In the genomic region with DNA sequence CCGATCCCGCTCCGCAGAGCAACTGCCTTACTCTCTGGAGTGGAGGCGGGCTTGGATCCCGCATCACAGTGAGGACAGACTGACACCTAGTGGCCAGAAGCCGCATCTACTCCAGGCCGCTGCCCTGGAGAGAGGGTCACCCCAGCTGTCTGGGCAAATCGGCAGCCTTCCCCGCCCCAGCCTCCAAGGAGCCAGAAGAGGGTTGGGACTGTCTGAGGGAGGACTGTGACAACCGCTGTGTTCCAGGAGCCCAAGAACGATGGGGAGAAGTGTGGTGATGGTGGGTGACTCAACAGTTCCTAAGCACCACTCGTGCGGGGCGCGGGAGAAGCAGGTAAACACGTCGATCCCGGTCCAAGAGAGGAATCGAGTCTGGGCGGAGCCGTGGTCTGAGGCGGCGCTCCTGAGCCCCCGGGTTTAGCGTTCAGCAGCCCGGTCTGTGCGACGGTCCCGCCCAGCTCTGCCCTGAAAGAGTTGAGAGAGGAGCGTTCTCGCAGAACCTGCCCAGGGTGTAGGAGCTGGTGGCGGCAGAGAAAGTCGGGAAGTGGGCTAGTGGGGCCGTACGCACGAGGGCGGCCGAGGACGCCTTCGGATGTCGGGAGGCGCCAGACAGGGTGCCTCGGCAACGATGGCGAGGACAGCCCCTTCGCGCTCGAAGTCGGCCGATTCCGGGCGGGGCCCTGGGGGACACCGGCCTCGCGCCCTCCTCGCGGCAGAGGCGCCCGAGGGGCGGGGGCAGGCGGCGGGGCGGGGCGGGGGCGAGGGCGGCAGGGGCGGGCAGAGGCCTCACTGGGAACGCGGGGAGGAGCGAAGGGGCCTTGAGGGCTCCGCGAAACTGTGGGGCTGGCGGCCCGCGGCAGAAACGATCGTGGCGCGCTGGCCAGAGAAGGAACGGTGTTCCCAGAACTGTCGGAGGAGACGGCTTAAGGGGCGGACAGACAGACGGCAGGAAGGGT, we compare ENCODE assay signal across 8 mouse cellular contexts. TPM values are rescaled to one million over a fixed set of nuclear protein-coding genes. Genes with fewer than 3 reads are reported as not detected.
DNase-seq lines count a peak whose midpoint lies in the region; ATAC-seq lines count a peak whose summit lies in the region.

No protein-coding gene starts in this region.

- WGBS in hindbrain, embryonic 16.5 days: under 1% methylated on average over 49 of the region's 84 CpGs

- peak overlapping the region; percentile 64 for H3K4me3 ChIP-seq in hindbrain, embryonic 16.5 days (ENCODE audit: low read length)

- ATAC-seq in hindbrain, embryonic 16.5 days: peak; percentile 83

- H3K27ac ChIP-seq in hindbrain, embryonic 16.5 days (ENCODE audit: low read depth, low read length): peak overlapping the region; percentile 85

- no peaks in the 10 kb centered on the region for H3K27me3 ChIP-seq in hindbrain, embryonic 16.5 days (replicated peaks; ENCODE audit: control insufficient read depth, insufficient read depth, low read length)

- peaks cover 12% of the 10 kb centered on the region for H3K36me3 ChIP-seq in hindbrain, embryonic 16.5 days (ENCODE audit: control insufficient read depth, insufficient read depth, low read length)

- peak overlapping the region; percentile 65 for H3K9ac ChIP-seq in hindbrain, embryonic 16.5 days (ENCODE audit: low read depth, low read length)

- peak overlapping the region; percentile 81 for H3K4me2 ChIP-seq in hindbrain, embryonic 16.5 days (ENCODE audit: low read length)

- peak; percentile 96 for DNase-seq in WW6 (ENCODE audit: low read depth, low spot score)
- peak; percentile 96 to 98 for DNase-seq in cerebellum, postnatal 4 days (ENCODE audit: low spot score in 2 of 2)
- DNase-seq in gastrocnemius, adult 18-20 months (ENCODE audit: low spot score): peak; percentile 97
- DNase-seq in left cerebral cortex, adult 11 months (ENCODE audit: low spot score): peak; percentile 90
- DNase-seq in lung, postnatal 36 days: peak; percentile 98
- DNase-seq in retina, embryonic 14.5 days (ENCODE audit: low spot score): peak; percentile 98
- peak; percentile 93 for DNase-seq in thymus, postnatal 4 days

- H3K4me1 ChIP-seq in hindbrain, embryonic 16.5 days (ENCODE audit: control insufficient read depth, insufficient read depth, low read depth, low read length): peaks cover 43% of the 10 kb centered on the region

- H3K9me3 ChIP-seq in hindbrain, embryonic 16.5 days (ENCODE audit: control insufficient read depth, low read length): no peaks in the 10 kb centered on the region

RNA-seq across cellular contexts. Expression of a gene that starts 1.7 kb away (rescaled TPM):
- total RNA-seq in gastrocnemius, adult 18-20 months (2021): 1 to 10 TPM; 1.5 to 2.2 TPM
- 19.7 and 20.1 TPM in 2 replicates for polyA plus RNA-seq in hindbrain, embryonic 16.5 days (2015; fragmentation: Nextera tagmentation; extraction: Ambion mirVana)

RNA-seq across cellular contexts. Expression of a gene that starts 1.7 kb away (rescaled TPM):
- total RNA-seq in gastrocnemius, adult 18-20 months (2021): under 1 TPM; 0.37 to 0.50 TPM
- polyA plus RNA-seq in hindbrain, embryonic 16.5 days (2015; fragmentation: Nextera tagmentation; extraction: Ambion mirVana): 7.1 and 7.7 TPM in 2 replicates

RNA-seq across cellular contexts. Expression of a gene that starts 5.2 kb away (rescaled TPM):
- 100 to 1,000 TPM; 845 to 889 TPM for total RNA-seq in gastrocnemius, adult 18-20 months (2021)
- polyA plus RNA-seq in hindbrain, embryonic 16.5 days (2015; fragmentation: Nextera tagmentation; extraction: Ambion mirVana): 662 and 677 TPM in 2 replicates

RNA-seq across cellular contexts. Expression of a gene that starts 10.0 kb away (rescaled TPM):
- 1 to 10 TPM; 2.5 to 3.5 TPM for total RNA-seq in gastrocnemius, adult 18-20 months (2021)
- 57.3 and 60.3 TPM in 2 replicates for polyA plus RNA-seq in hindbrain, embryonic 16.5 days (2015; fragmentation: Nextera tagmentation; extraction: Ambion mirVana)

RNA-seq across cellular contexts. Expression of a gene that starts 12.8 kb away (rescaled TPM):
- total RNA-seq in gastrocnemius, adult 18-20 months (2021): 1 to 10 TPM; 2.0 to 2.2 TPM
- polyA plus RNA-seq in hindbrain, embryonic 16.5 days (2015; fragmentation: Nextera tagmentation; extraction: Ambion mirVana): 80.1 and 97.4 TPM in 2 replicates

Comparison
In these comparisons a context has a peak if more than half of its experiments do, and no peak if none do; other contexts are left out.
1. Peak in every context shown above with its lines: DNase-seq, ATAC-seq, H3K4me3 ChIP-seq and H3K27ac ChIP-seq.